Mouse (Mus musculus): ENCODE data around the gene Gfra1.

Gfra1 gene

GRCm38 (mm10) chr19:58395785-58396603 lies 59.7 kb downstream of the Gfra1 start:
- no peak for DNase-seq (ENCODE audit: low read depth, low spot score)

- no peak for DNase-seq (ENCODE audit: low read depth, low spot score)
Observed at GRCm38 (mm10) chr19:58393121-58393520, 62.6 kb downstream of the Gfra1 start.

GRCm38 (mm10) chr19:58391796-58392195 lies 63.9 kb downstream of the Gfra1 start:
- no peak for DNase-seq (ENCODE audit: low read depth, low spot score)

- DNase-seq (ENCODE audit: low read depth, low spot score), result no peak
Observed at GRCm38 (mm10) chr19:58389466-58389865, 66.2 kb downstream of the Gfra1 start.

- DNase-seq (ENCODE audit: low read depth, low spot score), result no peak
Observed at GRCm38 (mm10) chr19:58388851-58389447, 66.8 kb downstream of the Gfra1 start.

GRCm38 (mm10) chr19:58383273-58383672 lies 72.4 kb downstream of the Gfra1 start:
- no peak for DNase-seq (ENCODE audit: low read depth, low spot score)

- DNase-seq (ENCODE audit: low read depth, low spot score), result no peak
Observed at GRCm38 (mm10) chr19:58382535-58382934, 73.2 kb downstream of the Gfra1 start.

GRCm38 (mm10) chr19:58377969-58378368 lies 77.7 kb downstream of the Gfra1 start:
- no peak for DNase-seq (ENCODE audit: low read depth, low spot score)

- DNase-seq (ENCODE audit: low read depth, low spot score), result no peak
Observed at GRCm38 (mm10) chr19:58376675-58377102, 79.0 kb downstream of the Gfra1 start.

- DNase-seq (ENCODE audit: low read depth, low spot score), result no peak
Observed at GRCm38 (mm10) chr19:58374648-58375047, 81.1 kb downstream of the Gfra1 start.

- DNase-seq (ENCODE audit: low read depth, low spot score), result no peak
Observed at GRCm38 (mm10) chr19:58374155-58374554, 81.6 kb downstream of the Gfra1 start.

- no peak for DNase-seq (ENCODE audit: low read depth, low spot score)
Observed at GRCm38 (mm10) chr19:58368513-58368912, 87.2 kb downstream of the Gfra1 start.

GRCm38 (mm10) chr19:58364688-58365087 lies 91.0 kb downstream of the Gfra1 start:
- no peak for DNase-seq (ENCODE audit: low read depth, low spot score)

GRCm38 (mm10) chr19:58360982-58361381 lies 94.7 kb downstream of the Gfra1 start:
- no peak for DNase-seq (ENCODE audit: low read depth, low spot score)

GRCm38 (mm10) chr19:58358063-58358462 lies 97.6 kb downstream of the Gfra1 start:
- DNase-seq (ENCODE audit: low read depth, low spot score), result no peak

GRCm38 (mm10) chr19:58353953-58354352 lies 101.8 kb downstream of the Gfra1 start:
- no peak for DNase-seq (ENCODE audit: low read depth, low spot score)

- no peak for DNase-seq (ENCODE audit: low read depth, low spot score)
Observed at GRCm38 (mm10) chr19:58353260-58353870, 102.3 kb downstream of the Gfra1 start.

- DNase-seq (ENCODE audit: low read depth, low spot score), result no peak
Observed at GRCm38 (mm10) chr19:58349890-58350408, 105.8 kb downstream of the Gfra1 start.

GRCm38 (mm10) chr19:58345137-58345536 lies 110.6 kb downstream of the Gfra1 start:
- DNase-seq (ENCODE audit: low read depth, low spot score), result no peak

GRCm38 (mm10) chr19:58341351-58341750 lies 114.4 kb downstream of the Gfra1 start:
- DNase-seq (ENCODE audit: low read depth, low spot score), result no peak

- DNase-seq (ENCODE audit: low read depth, low spot score), result no peak
Observed at GRCm38 (mm10) chr19:58340221-58340620, 115.5 kb downstream of the Gfra1 start.

- DNase-seq (ENCODE audit: low read depth, low spot score), result no peak
Observed at GRCm38 (mm10) chr19:58336802-58337201, 118.9 kb downstream of the Gfra1 start.

All from retina, adult 2 months (tissue).